Comparison of ENCODE assay signal across 8 mouse cellular contexts in the genomic region with DNA sequence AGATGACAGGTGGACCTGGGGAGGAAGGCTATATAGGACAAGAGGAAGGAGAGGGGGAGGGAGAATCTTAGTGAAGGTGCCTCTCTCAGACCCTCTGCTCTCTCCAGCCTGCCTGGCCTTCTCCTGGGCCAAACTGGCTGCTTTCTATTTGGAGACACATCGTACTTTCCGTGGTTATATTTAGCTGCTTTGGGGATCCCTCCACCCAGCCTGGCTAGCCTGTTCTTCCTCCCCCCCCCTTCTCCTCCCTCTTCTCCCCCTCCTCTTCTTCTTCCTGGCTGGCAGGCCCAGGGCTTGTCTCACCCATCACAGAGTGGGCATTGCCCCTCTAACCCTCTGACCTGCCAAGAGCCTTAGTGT. TPM values are rescaled to one million over a fixed set of nuclear protein-coding genes. Genes with fewer than 3 reads are reported as not detected.
A peak's percentile ranks its signal among the peaks of the same experiment; 100 is the strongest.
DNase-seq lines count a peak whose midpoint lies in the region; ATAC-seq and TF ChIP-seq lines count a peak whose summit lies in the region.
"Had no signal": no experiment of that assay in that cellular context is flagged by ENCODE, and none has a peak within 500 bp of the region (broad histone marks: within the 10 kb centered on the region; RNA-seq: fewer than 3 reads in every experiment).

No protein-coding gene starts in this region.

- H3K9ac ChIP-seq in embryonic facial prominence, embryonic 13.5 days, result peak overlapping the region; percentile 63; the same call in 1 of the 2 replicates
- peak overlapping the region; percentile 86 for H3K9ac ChIP-seq in heart, embryonic 13.5 days

- no peak for TF ChIP-seq CTCF in layer of hippocampus, adult 2 months (conservative IDR thresholded peaks at IDR 0.05)

- no peaks in the 10 kb centered on the region for H3K27me3 ChIP-seq in embryonic facial prominence, embryonic 13.5 days
- 0 out of 2 replicates have a peak, but pooled peaks cover 9% of the 10 kb centered on the region for H3K27me3 ChIP-seq in heart, embryonic 13.5 days (replicated peaks)

- H3K4me3 ChIP-seq in layer of hippocampus, adult 2 months, result no peak overlapping the region
- no peak overlapping the region for H3K4me3 ChIP-seq in embryonic facial prominence, embryonic 13.5 days
- H3K4me3 ChIP-seq in heart, embryonic 13.5 days, result peak overlapping the region; percentile 42; the same call in 1 of the 2 replicates

- 36% methylated on average over 2 of the region's 2 CpGs for WGBS in embryonic facial prominence, embryonic 13.5 days
- 19% methylated on average over 2 of the region's 2 CpGs for WGBS in heart, embryonic 13.5 days

- H3K4me2 ChIP-seq in embryonic facial prominence, embryonic 13.5 days, result peak overlapping the region; percentile 75
- H3K4me2 ChIP-seq in heart, embryonic 13.5 days, result peak overlapping the region; percentile 72

- DNase-seq in layer of hippocampus, adult 2 months (ENCODE audit: low spot score in 2 of 2), result no peak
- DNase-seq in layer of hippocampus, adult 9-10 months (ENCODE audit: low spot score), result no peak
- DNase-seq in lung, postnatal 10 days, result peak; percentile 40
- no peak for DNase-seq in cerebellum, postnatal 14 days
- DNase-seq: right cerebral cortex, postnatal 4 days had no signal

- peaks cover 55% of the 10 kb centered on the region for H3K4me1 ChIP-seq in embryonic facial prominence, embryonic 13.5 days
- H3K4me1 ChIP-seq in heart, embryonic 13.5 days, result peaks cover 78% of the 10 kb centered on the region

- ATAC-seq in embryonic facial prominence, embryonic 13.5 days (ENCODE audit: insufficient number of reproducible peaks, insufficient read depth, low FRiP score, low TSS enrichment, low read depth), result no peak
- ATAC-seq in heart, embryonic 13.5 days (ENCODE audit: extremely low read depth, insufficient number of reproducible peaks, low FRiP score, low TSS enrichment), result 0 out of 2 replicates have a peak, but pooled peaks have one; percentile 3
- ATAC-seq in cerebellum, adult (ENCODE audit: insufficient number of reproducible peaks, low FRiP score, low TSS enrichment), result no peak

- H3K36me3 ChIP-seq in embryonic facial prominence, embryonic 13.5 days, result no peaks in the 10 kb centered on the region
- H3K36me3 ChIP-seq in heart, embryonic 13.5 days, result no peaks in the 10 kb centered on the region

- no peaks in the 10 kb centered on the region for H3K9me3 ChIP-seq in embryonic facial prominence, embryonic 13.5 days
- H3K9me3 ChIP-seq in heart, embryonic 13.5 days, result no peaks in the 10 kb centered on the region

- peak overlapping the region; percentile 1; the same call in 1 of the 2 replicates for H3K27ac ChIP-seq in layer of hippocampus, adult 2 months
- peak overlapping the region; percentile 91; the same call in 1 of the 2 replicates for H3K27ac ChIP-seq in embryonic facial prominence, embryonic 13.5 days
- peak overlapping the region; percentile 99 for H3K27ac ChIP-seq in heart, embryonic 13.5 days (replicated peaks)

RNA-seq across cellular contexts. Expression of gene Gadd45b, which starts 11.1 kb away (rescaled TPM):
- total RNA-seq in layer of hippocampus, adult 2 months (2021), result 10 to 100 TPM; 17.0 to 17.5 TPM
- polyA plus RNA-seq in embryonic facial prominence, embryonic 13.5 days (2015; fragmentation: Nextera tagmentation; extraction: Ambion mirVana), result 29.0 and 29.9 TPM in 2 replicates
- polyA plus RNA-seq in heart, embryonic 13.5 days (2015; fragmentation: Nextera tagmentation; extraction: Ambion mirVana), result 29.2 and 33.9 TPM in 2 replicates

RNA-seq across cellular contexts. Expression of gene Lmnb2, which starts 22.9 kb away (rescaled TPM):
- 10 to 100 TPM; 20.8 to 21.9 TPM for total RNA-seq in layer of hippocampus, adult 2 months (2021)
- polyA plus RNA-seq in embryonic facial prominence, embryonic 13.5 days (2015; fragmentation: Nextera tagmentation; extraction: Ambion mirVana), result 51.5 and 63.4 TPM in 2 replicates
- polyA plus RNA-seq in heart, embryonic 13.5 days (2015; fragmentation: Nextera tagmentation; extraction: Ambion mirVana), result 24.8 and 26.7 TPM in 2 replicates

RNA-seq across cellular contexts. Expression of gene Timm13, which starts 40.2 kb away (rescaled TPM):
- total RNA-seq in layer of hippocampus, adult 2 months (2021), result 100 to 1,000 TPM; 134 to 145 TPM
- polyA plus RNA-seq in embryonic facial prominence, embryonic 13.5 days (2015; fragmentation: Nextera tagmentation; extraction: Ambion mirVana), result 317 and 358 TPM in 2 replicates
- 285 and 314 TPM in 2 replicates for polyA plus RNA-seq in heart, embryonic 13.5 days (2015; fragmentation: Nextera tagmentation; extraction: Ambion mirVana)

Comparison
In these comparisons a context has a peak if more than half of its experiments do, and no peak if none do; other contexts are left out.
1. H3K27ac ChIP-seq: peak in every context shown above with its lines; median percentile 99 in heart, embryonic 13.5 days; 91 in embryonic facial prominence, embryonic 13.5 days; 1 in layer of hippocampus, adult 2 months.